Mouse (Mus musculus) neural tube, embryonic 15.5 days (tissue): ENCODE measurements around the gene Serinc4. TPM values are rescaled to one million over a fixed set of nuclear protein-coding genes. Genes with fewer than 3 reads are reported as not detected.
"Not testable (repeated sequence)": the region's sequence is repeated elsewhere in the genome, so short reads cannot be mapped to it uniquely, and the experiment has no call there.

ENCODE experiments used
- ATAC-seq: fragments of 200-750 bp; cut with Nextera tagmentation; 2 replicates; pipeline ENCODE4 v1.8.0; 2017; ENCODE audit warnings: mild to moderate bottlenecking, moderate TSS enrichment, moderate library complexity; ENCODE audit not compliant: low FRiP score
- H3K27ac ChIP-seq: fragments of 300-500 bp; sonication (generic); replicated peaks from 2 replicates; pipeline ENCODE4 v1.5.1; 2015; ENCODE audit warnings: mild to moderate bottlenecking, inconsistent platforms
- H3K27me3 ChIP-seq: fragments of 300-500 bp; sonication (generic); replicated peaks from 2 replicates; pipeline ENCODE4 v1.6.1; 2015; ENCODE audit warnings: inconsistent platforms
- H3K36me3 ChIP-seq: fragments of 300-500 bp; sonication (generic); 2 replicates; pipeline ENCODE4 v1.6.1; 2015; ENCODE audit warnings: inconsistent platforms
- H3K4me1 ChIP-seq: fragments of 300-500 bp; sonication (generic); 2 replicates; pipeline ENCODE4 v1.6.1; 2015; ENCODE audit warnings: inconsistent platforms
- H3K4me2 ChIP-seq: fragments of 300-500 bp; sonication (generic); 2 replicates; pipeline ENCODE4 v1.6.1; 2015; ENCODE audit warnings: inconsistent platforms, mild to moderate bottlenecking, moderate library complexity
- H3K4me3 ChIP-seq: fragments of 300-500 bp; sonication (generic); replicated peaks from 2 replicates; pipeline ENCODE4 v1.5.1; 2015; ENCODE audit warnings: mild to moderate bottlenecking, inconsistent platforms
- H3K9ac ChIP-seq: fragments of 300-500 bp; sonication (generic); replicated peaks from 2 replicates; pipeline ENCODE4 v1.6.1; 2015; ENCODE audit warnings: mild to moderate bottlenecking, inconsistent platforms
- H3K9me3 ChIP-seq: fragments of 300-500 bp; sonication (generic); replicated peaks from 2 replicates; pipeline ENCODE4 v1.6.1; 2016; ENCODE audit warnings: inconsistent platforms
- WGBS: fragments of 180-500 bp; shearing (Covaris S2); methylation state at CpG from one replicate; pipeline ENCODE4 v1.1.7; 2015; ENCODE audit warnings: mixed read lengths; 5-methylcytosine and 5-hydroxymethylcytosine counted together
- polyA plus RNA-seq: library from polyadenylated mRNA; unstranded; fragments of >200 nt; fragmentation: Nextera tagmentation; extraction: Ambion mirVana; gene quantifications from 2 replicates; pipeline ENCODE4 v1.2.1, GENCODE M21; 2015

Gene Serinc4
- polyA plus RNA-seq, 1 experiment from 2014 or later = 0.92 TPM

DNA sequence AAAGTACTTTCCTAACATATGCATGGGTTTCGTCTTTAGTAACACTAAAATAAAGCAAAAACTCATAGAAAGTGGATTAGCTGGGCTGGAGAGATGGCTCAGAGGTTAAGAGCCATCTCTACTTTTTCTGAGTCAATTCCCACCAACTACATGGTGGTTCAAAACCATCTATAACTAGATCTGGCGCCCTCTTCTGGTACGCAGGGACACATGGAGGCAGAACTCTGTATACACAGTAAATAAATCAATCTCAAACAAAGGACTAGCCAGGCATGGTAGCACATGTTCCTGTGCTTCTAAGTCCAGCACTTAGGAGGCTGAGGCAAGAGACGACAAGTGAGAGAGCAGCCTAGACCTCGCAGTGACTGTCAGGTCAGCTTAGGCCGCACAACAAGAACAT lies 12.4 kb upstream of the Serinc4 start:
- not testable (repeated sequence) for H3K4me3 ChIP-seq, H3K9ac ChIP-seq, H3K4me1 ChIP-seq, H3K36me3 ChIP-seq, H3K27ac ChIP-seq, H3K4me2 ChIP-seq, ATAC-seq, H3K9me3 ChIP-seq, H3K27me3 ChIP-seq
- 75% methylated on average over 2 of the region's 6 CpGs for WGBS

DNA sequence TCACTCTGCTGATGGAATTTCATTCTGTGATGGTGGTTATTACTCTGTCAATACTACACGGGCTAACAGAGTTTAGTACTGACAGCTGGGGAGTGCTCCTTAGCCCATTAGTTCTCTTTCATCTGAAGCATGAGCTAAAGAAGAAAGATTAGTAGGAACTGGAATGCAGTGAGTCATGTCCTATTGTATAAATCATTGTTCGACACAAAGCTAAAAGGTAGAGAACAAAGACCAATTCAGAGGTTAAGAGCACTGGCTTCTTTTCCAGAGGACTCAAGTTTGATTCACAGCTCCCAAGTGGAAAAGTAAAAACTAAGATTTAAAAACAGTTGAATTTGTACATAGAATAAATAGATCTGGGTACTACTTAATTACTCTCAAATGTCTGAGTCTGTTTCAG lies 3.5 kb upstream of the Serinc4 start:
- no peak overlapping the region for H3K27ac ChIP-seq
- H3K9ac ChIP-seq = no peak overlapping the region
- peaks cover 24% of the 10 kb centered on the region for H3K36me3 ChIP-seq
- no peak overlapping the region for H3K4me2 ChIP-seq
- WGBS = 59% methylated on average over 2 of the region's 2 CpGs
- H3K27me3 ChIP-seq = no peaks in the 10 kb centered on the region
- H3K9me3 ChIP-seq = no peaks in the 10 kb centered on the region
- H3K4me3 ChIP-seq = no peak overlapping the region
- H3K4me1 ChIP-seq = peaks cover 18% of the 10 kb centered on the region
- ATAC-seq = no peak

DNA sequence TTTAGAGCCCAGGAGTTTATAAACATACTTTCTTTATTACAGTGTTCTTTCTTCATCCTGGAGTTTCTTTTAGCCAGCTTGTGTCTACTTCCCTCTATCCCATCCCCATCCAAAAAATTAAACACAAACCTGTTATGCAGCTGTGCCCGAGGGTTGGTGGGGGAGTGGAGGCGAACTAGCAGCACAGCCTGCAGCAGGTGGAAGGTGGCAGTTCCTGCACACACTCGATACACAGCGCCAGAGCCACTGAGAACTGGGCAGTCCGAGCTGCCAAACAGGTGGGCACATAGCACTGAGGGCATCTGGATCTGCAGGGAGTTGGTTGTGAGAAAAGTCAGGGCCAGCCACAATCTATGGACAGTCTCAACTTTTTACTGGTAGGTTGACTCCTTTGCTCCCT lies 1.0 kb downstream of the Serinc4 start:
- Histone ChIP-seq H3K36me3 (peaks cover 42% of the 10 kb centered on the region), H3K4me1 (peaks cover 30% of the 10 kb centered on the region), H3K9ac (no peak overlapping the region), H3K9me3 (no peaks in the 10 kb centered on the region), H3K27me3 (no peaks in the 10 kb centered on the region), H3K27ac (no peak overlapping the region), H3K4me2 (no peak overlapping the region), H3K4me3 (no peak overlapping the region)
- 86% methylated on average over 5 of the region's 5 CpGs for WGBS
- ATAC-seq = no peak

DNA sequence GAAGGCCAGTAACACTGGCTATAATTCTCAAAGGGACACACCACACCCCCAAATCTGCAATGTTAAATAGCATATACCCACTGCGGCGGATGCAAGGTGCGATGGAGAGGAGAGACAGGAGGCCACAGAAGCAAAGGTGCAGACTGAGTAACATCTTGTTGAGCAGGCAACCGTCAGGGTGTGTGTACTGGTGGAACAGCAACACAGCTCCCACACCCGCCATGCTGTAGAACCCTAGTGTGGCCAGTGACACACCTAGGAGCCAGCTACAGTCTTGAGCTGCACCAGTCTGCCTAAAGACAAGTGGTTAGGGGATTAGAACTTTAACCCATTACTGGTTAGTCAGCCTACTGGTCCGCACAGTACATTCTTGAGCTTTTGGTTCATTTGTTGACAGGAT lies 2.7 kb downstream of the Serinc4 start:
- H3K36me3 ChIP-seq = peaks cover 31% of the 10 kb centered on the region
- H3K4me2 ChIP-seq = no peak overlapping the region
- no peak for ATAC-seq
- no peak overlapping the region for H3K9ac ChIP-seq
- H3K27ac ChIP-seq = no peak overlapping the region
- 91% methylated on average over 6 of the region's 6 CpGs for WGBS
- H3K4me3 ChIP-seq = no peak overlapping the region
- H3K27me3 ChIP-seq = no peaks in the 10 kb centered on the region
- H3K4me1 ChIP-seq = peaks cover 36% of the 10 kb centered on the region
- H3K9me3 ChIP-seq = no peaks in the 10 kb centered on the region

DNA sequence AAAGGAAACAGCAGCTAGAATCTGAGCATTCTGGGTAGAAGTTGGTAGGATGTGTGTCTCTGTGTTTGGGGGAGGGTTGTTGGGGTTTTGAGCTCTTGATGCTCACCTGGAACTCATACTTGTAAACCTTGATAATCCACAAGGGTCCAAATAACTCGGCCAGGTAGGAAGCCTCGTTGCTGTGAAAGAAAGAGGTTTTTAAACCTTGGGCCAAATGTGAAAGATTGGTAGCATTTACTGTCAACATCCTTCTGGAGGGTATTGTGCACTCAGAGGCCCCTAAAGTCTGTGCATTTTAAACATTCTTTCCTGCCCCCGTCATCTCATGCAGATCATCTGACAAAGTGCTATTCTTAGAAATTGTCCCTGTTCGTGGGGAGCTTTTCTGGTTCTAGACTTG lies 3.6 kb downstream of the Serinc4 start, which contains the start of gene Hypk:
Gene Hypk, plus strand, starts transcription at position 301 of the 400 bp plus-strand sequence.
- Histone ChIP-seq H3K4me2 (no peak within 1 kb of the TSS), H3K9me3 (no peaks in the 10 kb centered on the region), H3K4me1 (peaks cover 39% of the 10 kb centered on the region), H3K4me3 (no peak within 1 kb of the TSS), H3K27ac (no peak within 1 kb of the TSS), H3K9ac (no peak within 1 kb of the TSS), H3K36me3 (peaks cover 24% of the 10 kb centered on the region), H3K27me3 (no peaks in the 10 kb centered on the region)
- ATAC-seq = no peak
- WGBS = 84% methylated on average over 4 of the region's 4 CpGs

DNA sequence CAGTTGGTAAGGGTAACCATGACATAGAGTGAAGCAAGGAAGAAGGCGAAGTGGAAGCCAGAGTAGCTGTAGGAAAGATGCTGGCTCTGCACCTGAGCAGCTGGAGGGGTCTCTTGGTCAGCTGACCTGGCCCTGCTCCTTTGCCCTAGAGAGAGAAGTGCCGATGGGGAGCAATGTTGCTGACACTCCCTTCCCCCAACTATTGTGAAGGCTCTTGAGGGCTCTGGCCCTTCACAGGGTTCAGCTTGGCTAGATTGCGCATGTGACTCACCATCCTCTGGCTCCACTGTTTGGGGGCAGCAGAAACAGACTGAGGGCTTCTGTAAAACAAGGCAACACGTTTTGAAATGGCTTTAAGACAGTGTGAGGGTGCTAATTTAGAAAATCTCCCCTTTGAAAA lies 4.2 kb downstream of the Serinc4 start:
- WGBS = 89% methylated on average over 4 of the region's 4 CpGs
- no peak for ATAC-seq
- no peak overlapping the region for H3K27ac ChIP-seq
- no peak overlapping the region for H3K4me3 ChIP-seq
- H3K27me3 ChIP-seq = no peaks in the 10 kb centered on the region
- H3K4me1 ChIP-seq = peaks cover 35% of the 10 kb centered on the region
- no peak overlapping the region for H3K9ac ChIP-seq
- no peak overlapping the region for H3K4me2 ChIP-seq
- no peaks in the 10 kb centered on the region for H3K9me3 ChIP-seq
- peaks cover 24% of the 10 kb centered on the region for H3K36me3 ChIP-seq

DNA sequence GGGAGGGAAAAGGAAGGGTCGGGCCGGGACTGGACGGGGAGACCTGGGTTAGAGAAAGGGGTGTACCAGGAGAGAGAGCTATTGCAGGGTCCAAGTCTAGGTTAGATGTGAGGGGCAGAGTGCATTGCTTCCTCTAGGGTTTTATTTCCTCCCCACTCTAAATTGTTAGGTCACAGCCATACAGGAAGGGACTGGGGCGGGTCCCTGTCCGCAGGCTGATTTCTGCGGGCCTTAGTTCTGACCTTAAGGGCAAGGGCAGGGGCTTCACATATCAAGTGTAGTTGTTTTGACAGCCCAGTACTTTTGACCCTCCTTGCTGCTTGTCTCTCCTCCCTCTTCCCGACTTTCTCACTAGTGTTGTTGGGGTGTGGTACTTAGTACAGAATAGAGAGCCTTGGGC lies 6.5 kb downstream of the Serinc4 start:
- 2% methylated on average over 7 of the region's 7 CpGs for WGBS

DNA sequence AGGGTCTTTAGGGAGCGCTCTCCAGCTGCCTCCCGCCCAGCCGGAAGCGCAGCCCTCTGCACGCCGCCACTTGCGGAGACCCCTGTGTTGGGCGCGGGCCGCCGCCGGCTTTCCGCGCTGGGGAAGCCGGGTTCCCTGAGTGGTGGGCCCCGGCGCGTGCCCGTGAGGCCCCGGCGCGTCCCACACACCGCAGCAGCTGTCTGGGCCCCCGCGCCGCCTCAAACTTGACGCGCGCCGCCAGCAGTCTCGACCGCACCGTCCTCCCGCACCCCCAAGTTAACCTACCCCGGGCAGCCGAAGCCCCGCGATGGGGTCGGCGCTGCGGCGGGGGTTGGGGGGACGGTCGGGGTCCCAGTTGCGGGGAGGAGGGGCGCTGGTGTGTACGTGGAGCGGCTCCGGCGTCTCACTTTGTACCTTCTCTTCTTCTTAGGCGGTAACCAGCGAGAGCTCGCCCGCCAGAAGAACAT lies 7.0 kb downstream of the Serinc4 start:
- H3K4me3 ChIP-seq = peak overlapping the region; percentile 100
- under 1% methylated on average over 46 of the region's 54 CpGs for WGBS
- peaks cover 26% of the 10 kb centered on the region for H3K4me1 ChIP-seq
- ATAC-seq = peak; percentile 68
- peak overlapping the region; percentile 96 for H3K9ac ChIP-seq
- H3K9me3 ChIP-seq = no peaks in the 10 kb centered on the region
- H3K27me3 ChIP-seq = no peaks in the 10 kb centered on the region
- H3K27ac ChIP-seq = peak overlapping the region; percentile 98
- peak overlapping the region; percentile 87 for H3K4me2 ChIP-seq
- peaks cover 24% of the 10 kb centered on the region for H3K36me3 ChIP-seq

More for the DNA sequence above, 6.5 kb downstream of the Serinc4 start:
- Histone ChIP-seq H3K9ac (peak overlapping the region; percentile 96), H3K27me3 (no peaks in the 10 kb centered on the region), H3K36me3 (peaks cover 24% of the 10 kb centered on the region), H3K27ac (peak overlapping the region; percentile 98), H3K4me3 (peak overlapping the region; percentile 100), H3K9me3 (no peaks in the 10 kb centered on the region), H3K4me1 (peaks cover 26% of the 10 kb centered on the region), H3K4me2 (peak overlapping the region; percentile 87)
- peak; percentile 4; the same call in 1 of the 2 replicates for ATAC-seq

DNA sequence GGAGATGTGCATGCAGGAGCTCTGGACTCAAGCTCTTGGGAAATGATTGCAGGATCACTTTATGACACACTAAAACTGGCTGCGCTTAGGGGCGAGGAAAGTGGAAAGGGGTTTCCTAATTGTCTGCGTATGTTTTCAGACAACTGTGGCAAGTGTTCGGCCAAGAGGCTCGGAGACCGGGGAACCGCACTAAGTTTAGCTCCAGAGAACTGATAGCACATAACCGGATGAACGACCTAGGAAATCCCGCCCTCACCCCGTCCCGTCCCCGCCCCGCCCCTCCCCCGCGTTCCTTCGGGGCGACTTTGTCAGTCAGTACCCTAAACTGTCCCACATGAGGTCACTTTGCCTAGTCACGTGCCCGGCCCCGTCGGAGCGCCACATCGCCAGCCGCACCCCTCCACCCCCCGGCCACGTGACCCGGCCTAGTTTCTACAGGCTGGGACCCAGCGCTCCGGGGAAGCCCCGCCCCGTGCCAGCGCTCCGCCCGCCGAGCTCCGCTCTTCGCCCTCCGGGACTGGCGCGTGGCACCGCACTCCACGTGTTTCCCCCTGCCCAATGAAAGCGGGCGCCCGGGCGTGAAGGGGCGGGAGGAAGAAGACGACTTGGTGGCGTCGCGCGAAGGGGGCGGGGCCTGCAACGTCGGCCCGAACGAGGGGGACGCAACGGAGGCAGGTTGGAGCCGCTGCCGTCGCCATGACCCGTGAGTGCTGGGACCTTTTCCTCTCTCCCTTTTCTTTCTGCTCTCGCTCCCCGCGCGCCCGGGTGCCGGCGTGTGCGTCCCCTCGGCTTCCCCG lies 7.6 kb downstream of the Serinc4 start, which contains the start of gene Serf2:
Gene Serf2, plus strand, starts transcription at position 457 of the 797 bp plus-strand sequence.
- Histone ChIP-seq H3K27ac (peak within 1 kb of the TSS; percentile 98), H3K36me3 (peaks cover 24% of the 10 kb centered on the region), H3K9ac (peak within 1 kb of the TSS; percentile 96), H3K27me3 (no peaks in the 10 kb centered on the region), H3K4me3 (peak within 1 kb of the TSS; percentile 100), H3K4me2 (peak within 1 kb of the TSS; percentile 87), H3K9me3 (no peaks in the 10 kb centered on the region), H3K4me1 (peaks cover 26% of the 10 kb centered on the region)
- ATAC-seq = peak; percentile 98
- WGBS = 2% methylated on average over 72 of the region's 74 CpGs

DNA sequence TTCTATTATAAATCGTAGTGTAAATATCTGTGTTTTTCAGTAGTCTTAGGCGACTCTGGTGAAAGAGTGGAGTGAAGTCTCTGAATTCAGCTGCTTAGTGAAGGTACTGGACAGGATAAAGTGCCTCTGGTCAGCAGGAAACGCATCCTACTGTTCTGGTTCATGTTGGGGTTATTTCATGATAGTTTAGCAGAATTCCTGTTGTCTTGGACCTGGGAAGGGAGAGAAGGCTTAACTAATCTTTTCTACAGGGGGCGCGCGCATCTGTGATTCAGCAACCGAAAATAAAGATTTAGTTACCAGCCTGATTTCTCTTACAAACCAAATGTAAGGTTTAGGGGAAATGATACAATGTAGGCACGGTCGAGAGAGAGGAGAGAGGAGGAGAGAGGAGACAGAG lies 8.4 kb downstream of the Serinc4 start:
- Histone ChIP-seq H3K9me3 (no peaks in the 10 kb centered on the region), H3K4me3 (peak overlapping the region; percentile 100), H3K27ac (peak overlapping the region; percentile 98), H3K4me2 (peak overlapping the region; percentile 87), H3K4me1 (peaks cover 26% of the 10 kb centered on the region), H3K9ac (peak overlapping the region; percentile 34; the same call in 1 of the 2 replicates), H3K27me3 (no peaks in the 10 kb centered on the region), H3K36me3 (peaks cover 16% of the 10 kb centered on the region)
- no peak for ATAC-seq
- 19% methylated on average over 9 of the region's 9 CpGs for WGBS

DNA sequence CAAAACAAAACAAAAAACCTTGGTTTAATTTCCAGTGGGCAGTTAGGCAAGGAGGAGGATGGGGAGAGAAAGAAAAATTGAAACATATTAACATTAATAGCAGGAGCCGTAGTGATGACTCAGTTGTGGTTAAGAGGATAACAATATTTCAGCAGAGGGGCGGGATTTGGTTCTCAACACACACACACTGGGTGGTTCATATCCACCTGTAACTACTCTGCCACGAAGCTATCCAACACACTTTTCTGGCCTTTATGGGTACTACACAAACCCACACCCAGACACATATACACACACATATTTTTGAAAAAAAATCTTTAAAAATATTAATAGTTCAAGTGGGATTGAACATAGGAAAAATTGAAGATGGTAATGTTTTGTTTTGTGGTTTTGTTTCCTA lies 9.6 kb downstream of the Serinc4 start:
- Histone ChIP-seq H3K27ac (no peak overlapping the region), H3K9me3 (no peaks in the 10 kb centered on the region), H3K9ac (no peak overlapping the region), H3K4me3 (no peak overlapping the region), H3K27me3 (peaks cover 10% of the 10 kb centered on the region), H3K36me3 (peaks cover 5% of the 10 kb centered on the region; the same call in 1 of the 2 replicates), H3K4me2 (no peak overlapping the region), H3K4me1 (peaks cover 35% of the 10 kb centered on the region)
- 92% methylated on average over 3 of the region's 3 CpGs for WGBS
- no peak for ATAC-seq

DNA sequence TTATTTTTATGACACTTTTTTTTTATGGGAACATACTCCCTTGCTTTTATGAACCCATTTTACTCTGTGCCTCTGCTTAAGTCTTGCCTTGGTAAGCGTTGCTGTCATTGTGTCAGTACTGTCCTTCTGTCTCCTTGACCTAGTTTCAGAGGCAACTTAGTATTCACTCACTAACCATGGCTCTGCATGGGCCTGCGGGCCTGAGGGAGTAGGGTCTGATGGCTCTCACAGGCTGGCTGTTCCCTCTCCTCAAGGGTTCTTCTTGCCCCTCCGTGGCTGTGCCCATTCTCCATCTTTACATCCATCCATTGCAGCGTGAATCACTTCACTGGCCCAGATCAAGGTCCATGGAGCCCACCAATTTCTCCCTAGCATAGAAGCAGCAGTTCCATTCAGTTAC lies 10.1 kb downstream of the Serinc4 start:
- no peak overlapping the region for H3K4me2 ChIP-seq
- WGBS = 88% methylated on average over 4 of the region's 4 CpGs
- ATAC-seq = no peak
- no peak overlapping the region for H3K4me3 ChIP-seq
- no peak overlapping the region for H3K9ac ChIP-seq
- no peak overlapping the region for H3K27ac ChIP-seq
- H3K4me1 ChIP-seq = peaks cover 37% of the 10 kb centered on the region
- H3K27me3 ChIP-seq = peaks cover 15% of the 10 kb centered on the region
- H3K36me3 ChIP-seq = peaks cover 4% of the 10 kb centered on the region; the same call in 1 of the 2 replicates
- H3K9me3 ChIP-seq = no peaks in the 10 kb centered on the region
